Mouse (Mus musculus): Measurements from ENCODE around the gene Sema4a.

Gene Sema4a

DNA sequence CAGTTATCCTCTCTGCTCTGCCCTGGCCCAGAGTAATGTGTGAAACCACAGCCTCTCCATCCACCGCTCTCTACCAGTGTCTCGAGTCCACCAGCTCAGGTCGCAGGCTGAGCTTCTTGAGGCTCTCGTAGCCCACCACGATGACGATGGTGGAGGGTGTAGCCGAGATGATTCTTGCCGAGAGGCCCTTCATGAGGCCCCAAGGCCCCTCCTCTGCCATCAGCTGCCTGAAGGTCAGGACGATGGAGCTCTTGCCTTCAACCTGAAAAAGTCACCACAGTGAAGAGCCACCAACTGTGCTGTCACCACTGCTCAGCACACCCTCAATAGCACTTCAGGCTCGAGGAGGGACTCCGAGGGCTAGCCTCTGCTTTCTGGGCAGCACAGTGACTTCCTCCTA is 48.3 kb downstream of the Sema4a start:
- in situ Hi-C loops (cut with MboI; ENCODE audit: low pct_unique_long_range_greater_than_20kb in 1 of 2, low sequenced_read_pairs in 2 of 2, unreplicated experiment in 1 of 2) = no loop called here

- in situ Hi-C loops (cut with MboI; ENCODE audit: low pct_unique_long_range_greater_than_20kb in 1 of 2, low sequenced_read_pairs in 2 of 2, unreplicated experiment in 1 of 2) = no loop called here
Observed at GRCm38 (mm10) chr3:88411681-88412080, 49.3 kb downstream of the Sema4a start.

- in situ Hi-C loops (cut with MboI; ENCODE audit: low pct_unique_long_range_greater_than_20kb in 1 of 2, low sequenced_read_pairs in 2 of 2, unreplicated experiment in 1 of 2) = no loop called here
Observed at GRCm38 (mm10) chr3:88410645-88411031, 50.3 kb downstream of the Sema4a start.

DNA sequence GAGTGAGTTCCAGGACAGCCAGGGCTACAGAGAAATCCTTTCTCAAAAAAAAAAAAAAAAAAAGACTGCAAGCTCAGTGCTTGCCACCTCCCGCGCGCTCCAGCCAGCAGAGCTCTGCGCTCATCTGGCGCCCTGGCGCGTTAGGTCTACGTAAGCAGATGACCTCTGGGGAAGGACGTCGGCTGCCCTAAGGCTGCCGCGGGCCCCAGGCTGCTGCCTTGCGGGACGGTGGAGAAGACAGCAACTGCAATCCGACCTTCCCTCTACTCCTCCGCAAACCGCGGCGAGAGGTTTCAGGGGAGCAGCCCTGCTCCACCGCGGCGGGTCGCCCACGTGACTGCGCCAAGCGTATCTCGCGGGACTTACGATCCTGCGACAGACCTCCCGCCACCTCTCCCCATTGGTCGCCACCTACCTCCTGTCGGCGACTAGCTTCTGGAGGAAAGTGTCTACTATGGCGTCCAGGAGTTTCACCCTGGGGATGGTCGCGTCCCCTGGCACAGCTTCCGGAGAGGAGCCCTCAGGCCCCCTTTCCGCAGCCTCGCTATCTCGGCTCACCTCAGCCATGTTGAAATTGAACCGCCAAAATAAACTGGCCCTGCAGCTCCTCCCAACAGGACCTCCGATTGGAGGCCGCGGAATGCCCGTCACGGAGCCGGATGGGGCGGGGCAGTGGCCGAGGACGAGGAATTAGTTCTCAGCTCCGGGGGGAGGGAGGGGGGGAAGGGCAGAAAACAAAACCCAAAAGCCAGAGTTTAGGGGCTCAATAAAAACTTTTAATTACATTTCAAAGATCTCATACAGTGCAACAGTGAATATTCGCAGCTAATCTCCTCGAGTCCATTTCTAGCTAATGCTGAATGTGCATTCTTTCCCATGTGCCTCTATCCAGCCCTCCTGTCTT is 51.0 kb downstream of the Sema4a start, which contains the start of gene Pmf1:
TSS of gene Pmf1 (minus strand) at position 591 of the 904 bp plus-strand sequence.
- in situ Hi-C loops (cut with MboI; ENCODE audit: low pct_unique_long_range_greater_than_20kb in 1 of 2, low sequenced_read_pairs in 2 of 2, unreplicated experiment in 1 of 2) = loop anchor here (5.0 to 10.0 kb wide), 3 partner anchors 52 to 345 kb away; partner anchors contain the start of gene Sema4a (in 1 of the 2)

DNA sequence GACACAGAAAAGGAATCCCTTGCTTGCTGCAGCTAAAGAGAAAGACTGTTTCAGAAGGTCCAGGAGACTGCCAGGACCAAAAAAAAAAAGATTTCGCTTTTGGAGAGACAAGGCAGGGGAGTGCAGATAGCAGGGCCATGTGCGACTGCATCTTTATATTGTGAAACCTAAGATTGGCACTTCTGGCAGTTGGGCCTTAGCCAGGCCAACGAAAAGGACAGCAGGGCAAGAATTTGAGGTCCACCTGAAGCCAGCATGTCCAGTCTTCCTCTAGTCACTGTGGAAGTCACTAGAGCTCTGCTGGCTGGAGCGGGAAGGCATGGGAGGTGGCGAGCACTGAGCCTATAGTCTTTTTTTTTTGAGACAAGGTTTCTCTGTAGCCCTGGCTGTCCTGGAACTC is 52.0 kb downstream of the Sema4a start:
- in situ Hi-C loops (cut with MboI; ENCODE audit: low pct_unique_long_range_greater_than_20kb in 1 of 2, low sequenced_read_pairs in 2 of 2, unreplicated experiment in 1 of 2) = loop anchor here (5.0 to 10.0 kb wide), 3 partner anchors 53 to 346 kb away; partner anchors contain the start of gene Sema4a (in 1 of the 2)

- in situ Hi-C loops (cut with MboI; ENCODE audit: low pct_unique_long_range_greater_than_20kb in 1 of 2, low sequenced_read_pairs in 2 of 2, unreplicated experiment in 1 of 2) = loop anchor here (5.0 to 10.0 kb wide), 3 partner anchors 55 to 347 kb away; partner anchors contain the start of gene Sema4a (in 1 of the 2)
Observed at GRCm38 (mm10) chr3:88407529-88407928, 53.5 kb downstream of the Sema4a start.

GRCm38 (mm10) chr3:88407090-88407489 is 53.9 kb downstream of the Sema4a start:
- in situ Hi-C loops (cut with MboI; ENCODE audit: low pct_unique_long_range_greater_than_20kb in 1 of 2, low sequenced_read_pairs in 2 of 2, unreplicated experiment in 1 of 2) = loop anchor here (5.0 to 10.0 kb wide), 3 partner anchors 55 to 348 kb away; partner anchors contain the start of gene Sema4a (in 1 of the 2)

GRCm38 (mm10) chr3:88403522-88404230 is 57.3 kb downstream of the Sema4a start:
- in situ Hi-C loops (cut with MboI; ENCODE audit: low pct_unique_long_range_greater_than_20kb in 1 of 2, low sequenced_read_pairs in 2 of 2, unreplicated experiment in 1 of 2) = loop anchor here (5.0 to 10.0 kb wide), 3 partner anchors 74 to 351 kb away; no protein-coding TSS in a partner anchor

- in situ Hi-C loops (cut with MboI; ENCODE audit: low pct_unique_long_range_greater_than_20kb in 1 of 2, low sequenced_read_pairs in 2 of 2, unreplicated experiment in 1 of 2) = no loop called here
Observed at GRCm38 (mm10) chr3:88398666-88399065, 62.3 kb downstream of the Sema4a start.

DNA sequence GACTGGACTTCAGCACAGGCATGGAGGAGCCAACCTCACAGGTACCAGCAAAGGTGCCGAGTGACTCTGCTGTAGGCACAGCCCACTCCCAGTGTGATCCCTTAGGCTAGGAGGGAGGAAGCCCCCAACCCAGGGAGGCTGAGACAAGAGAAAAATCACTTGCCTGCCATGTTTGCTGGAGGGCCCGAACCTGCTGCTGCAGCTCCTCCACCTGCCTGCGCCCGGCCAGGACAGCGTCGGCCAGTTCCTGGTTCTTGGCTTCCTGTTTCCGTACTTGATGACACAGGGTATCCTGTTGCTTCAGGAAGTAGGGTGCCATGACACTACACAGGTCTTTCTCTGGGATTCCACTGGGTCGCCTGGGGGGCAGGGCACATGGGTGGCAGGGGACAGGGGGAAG is 65.2 kb downstream of the Sema4a start:
- in situ Hi-C loops (cut with MboI; ENCODE audit: low pct_unique_long_range_greater_than_20kb in 1 of 2, low sequenced_read_pairs in 2 of 2, unreplicated experiment in 1 of 2) = no loop called here

DNA sequence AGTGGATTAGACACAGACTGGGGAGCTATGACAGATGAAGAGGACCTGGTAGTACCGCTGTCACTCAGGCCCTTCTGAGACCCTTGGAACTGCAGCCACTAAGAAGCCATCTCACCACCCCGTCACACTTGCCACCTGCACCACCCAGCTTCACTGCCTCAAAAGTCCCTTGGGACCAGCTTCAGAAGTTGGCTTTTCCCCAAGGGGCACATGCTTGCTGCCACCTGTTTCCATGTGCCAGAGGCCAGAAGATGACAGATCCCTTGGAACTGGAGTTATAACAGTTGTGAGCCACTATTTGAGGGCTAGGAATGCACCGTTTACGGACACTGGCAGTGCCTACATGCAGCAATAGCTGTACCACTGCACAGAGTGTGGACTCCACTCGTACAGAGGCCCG is 65.7 kb downstream of the Sema4a start:
- in situ Hi-C loops (cut with MboI; ENCODE audit: low pct_unique_long_range_greater_than_20kb in 1 of 2, low sequenced_read_pairs in 2 of 2, unreplicated experiment in 1 of 2) = no loop called here

- in situ Hi-C loops (cut with MboI; ENCODE audit: low pct_unique_long_range_greater_than_20kb in 1 of 2, low sequenced_read_pairs in 2 of 2, unreplicated experiment in 1 of 2) = no loop called here
Observed at GRCm38 (mm10) chr3:88393776-88394375, 67.1 kb downstream of the Sema4a start.
